ENCODE assay signal across 8 mouse cellular contexts in the genomic region with DNA sequence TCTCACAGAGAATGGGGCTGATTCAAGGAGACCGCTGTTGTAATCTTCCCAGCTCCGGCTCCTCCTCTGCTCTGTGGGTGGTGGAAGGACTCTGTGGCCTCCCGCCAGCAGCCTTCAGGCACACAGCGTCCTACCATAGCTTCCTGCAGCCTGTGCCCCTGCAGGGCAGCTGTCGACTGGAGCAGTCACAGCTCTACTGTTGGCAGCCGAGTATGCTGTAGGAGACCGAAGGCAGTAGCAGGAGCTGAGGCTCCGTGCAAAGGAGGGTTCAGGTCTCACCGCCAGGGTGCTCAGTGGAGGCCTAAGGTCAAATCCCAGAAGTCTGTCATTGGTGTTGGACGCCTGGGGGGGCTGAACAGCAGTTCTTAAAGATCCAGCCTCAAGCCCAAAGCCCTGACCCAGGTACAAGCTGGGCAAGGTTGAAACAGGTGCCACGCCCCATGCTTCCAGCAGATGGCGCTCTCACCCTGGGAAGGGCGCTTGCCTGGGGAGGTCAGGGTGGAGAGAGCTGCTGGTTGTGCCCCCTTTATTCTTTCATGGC.
DNase-seq lines count a peak whose midpoint lies in the region; ATAC-seq and TF ChIP-seq lines count a peak whose summit lies in the region.

No protein-coding gene starts in this region.

- DNase-seq in A20 (ENCODE audit: low read depth, low spot score): peak; percentile 63
- DNase-seq in adrenal gland, adult 8-10 months: peak; percentile 70
- peak; percentile 72 to 86 for DNase-seq in heart, adult 2 months
- peak; percentile 77 for DNase-seq in naive thymus-derived CD4-positive, alpha-beta T cell, adult 2 months (ENCODE audit: low read depth)
- DNase-seq in splenic B cell, adult 2 months (ENCODE audit: low read depth, low spot score): peak; percentile 78

- TF ChIP-seq POLR2A in heart, adult 2 months (IDR thresholded peaks at IDR 0.05; ENCODE audit: insufficient read depth, low read depth, low read length): no peak

- TF ChIP-seq CTCF in heart, adult 2 months (IDR thresholded peaks at IDR 0.05): peak; percentile 96

- no peaks in the 10 kb centered on the region for H3K27me3 ChIP-seq in embryonic facial prominence, embryonic 12.5 days
- no peaks in the 10 kb centered on the region for H3K27me3 ChIP-seq in heart, adult 2 months (ENCODE audit: control insufficient read depth, insufficient read depth, low read length)
- no peaks in the 10 kb centered on the region for H3K27me3 ChIP-seq in kidney, embryonic 15.5 days
- 0 out of 2 replicates have a peak, but pooled peaks cover under 1% of the 10 kb centered on the region for H3K27me3 ChIP-seq in liver, embryonic 12.5 days (replicated peaks)
- H3K27me3 ChIP-seq in splenic B cell, adult 2 months (ENCODE audit: control insufficient read depth, insufficient read depth, low read length, poor library complexity, severe bottlenecking): no peaks in the 10 kb centered on the region

- WGBS in embryonic facial prominence, embryonic 12.5 days: 7% methylated on average over 13 of the region's 13 CpGs
- WGBS in heart, adult 2 months: 10% methylated on average over 13 of the region's 13 CpGs
- 9% methylated on average over 13 of the region's 13 CpGs for WGBS in kidney, embryonic 15.5 days
- 16% methylated on average over 13 of the region's 13 CpGs for WGBS in liver, embryonic 12.5 days (ENCODE audit: insufficient replicate concordance)

- no peak overlapping the region for H3K9ac ChIP-seq in embryonic facial prominence, embryonic 12.5 days
- H3K9ac ChIP-seq in heart, adult 2 months (ENCODE audit: low read depth, low read length): no peak overlapping the region
- H3K9ac ChIP-seq in kidney, embryonic 15.5 days: no peak overlapping the region
- H3K9ac ChIP-seq in liver, embryonic 12.5 days: peak overlapping the region; percentile 56

- peak overlapping the region; percentile 20; the same call in 1 of the 2 replicates for H3K4me2 ChIP-seq in embryonic facial prominence, embryonic 12.5 days (replicated peaks)
- H3K4me2 ChIP-seq in kidney, embryonic 15.5 days: peak overlapping the region; percentile 22; the same call in 1 of the 2 replicates
- H3K4me2 ChIP-seq in liver, embryonic 12.5 days: peak overlapping the region; percentile 58

- peak; percentile 79 for TF ChIP-seq EP300 in heart, adult 2 months (IDR thresholded peaks at IDR 0.05; ENCODE audit: insufficient read depth, low read depth, low read length)

- no peaks in the 10 kb centered on the region for H3K79me2 ChIP-seq in heart, adult 2 months (replicated peaks; ENCODE audit: control insufficient read depth, insufficient read depth, low read length)

- intact Hi-C loops in heart, adult 2 months (cut with DNase I): loop anchor here (5.0 kb wide), 1 partner anchor 297 kb away; no protein-coding TSS in a partner anchor

- no peak for ATAC-seq in embryonic facial prominence, embryonic 12.5 days (ENCODE audit: insufficient number of reproducible peaks, insufficient read depth, low FRiP score, low TSS enrichment)
- ATAC-seq in kidney, embryonic 15.5 days (replicated peaks; ENCODE audit: low FRiP score): 0 out of 2 replicates have a peak, but pooled peaks have one; percentile 23
- peak; percentile 73 for ATAC-seq in liver, embryonic 12.5 days

- peak overlapping the region; percentile 56; the same call in 1 of the 2 replicates for H3K27ac ChIP-seq in embryonic facial prominence, embryonic 12.5 days
- no peak overlapping the region for H3K27ac ChIP-seq in heart, adult 2 months
- H3K27ac ChIP-seq in kidney, embryonic 15.5 days: peak overlapping the region; percentile 55; the same call in 1 of the 2 replicates
- H3K27ac ChIP-seq in liver, embryonic 12.5 days: no peak overlapping the region

- peaks cover 76% of the 10 kb centered on the region for H3K4me1 ChIP-seq in embryonic facial prominence, embryonic 12.5 days
- H3K4me1 ChIP-seq in heart, adult 2 months (ENCODE audit: control insufficient read depth, insufficient read depth, low read length): peaks cover 4% of the 10 kb centered on the region
- peaks cover 58% of the 10 kb centered on the region for H3K4me1 ChIP-seq in kidney, embryonic 15.5 days
- H3K4me1 ChIP-seq in liver, embryonic 12.5 days: peaks cover 56% of the 10 kb centered on the region

- H3K4me3 ChIP-seq in embryonic facial prominence, embryonic 12.5 days: no peak overlapping the region
- no peak overlapping the region for H3K4me3 ChIP-seq in heart, adult 2 months
- H3K4me3 ChIP-seq in kidney, embryonic 15.5 days (replicated peaks): no peak overlapping the region
- H3K4me3 ChIP-seq in liver, embryonic 12.5 days: no peak overlapping the region

- H3K36me3 ChIP-seq in embryonic facial prominence, embryonic 12.5 days: no peaks in the 10 kb centered on the region
- H3K36me3 ChIP-seq in heart, adult 2 months (ENCODE audit: control insufficient read depth, insufficient read depth, low read length): no peaks in the 10 kb centered on the region
- H3K36me3 ChIP-seq in kidney, embryonic 15.5 days: no peaks in the 10 kb centered on the region
- no peaks in the 10 kb centered on the region for H3K36me3 ChIP-seq in liver, embryonic 12.5 days
- no peaks in the 10 kb centered on the region for H3K36me3 ChIP-seq in splenic B cell, adult 2 months (ENCODE audit: control insufficient read depth, insufficient read depth, low read length, poor library complexity, severe bottlenecking)

- no peaks in the 10 kb centered on the region for H3K9me3 ChIP-seq in embryonic facial prominence, embryonic 12.5 days
- no peaks in the 10 kb centered on the region for H3K9me3 ChIP-seq in kidney, embryonic 15.5 days (replicated peaks)
- no peaks in the 10 kb centered on the region for H3K9me3 ChIP-seq in liver, embryonic 12.5 days (replicated peaks)

Comparison
In these comparisons a context has a peak if more than half of its experiments do, and no peak if none do; other contexts are left out.
1. H3K27ac ChIP-seq: peak in embryonic facial prominence, embryonic 12.5 days (single experiment) and kidney, embryonic 15.5 days (single experiment); none in heart, adult 2 months (single experiment) and liver, embryonic 12.5 days (single experiment).
2. Peak in every context shown above with its lines, with median percentiles within 50 percentile points of each other: DNase-seq and H3K4me2 ChIP-seq.